Mouse (Mus musculus): ENCODE data around the gene Olfr317. TPM values are rescaled to one million over a fixed set of nuclear protein-coding genes. Genes with fewer than 3 reads are reported as not detected.
"Not testable (repeated sequence)": the region's sequence is repeated elsewhere in the genome, so short reads cannot be mapped to it uniquely, and the experiment has no call there.

Gene Olfr317
- 0.06 and 0.10 TPM in 2 replicates for polyA plus RNA-seq (2015; fragmentation: Nextera tagmentation; extraction: Ambion mirVana)

DNA sequence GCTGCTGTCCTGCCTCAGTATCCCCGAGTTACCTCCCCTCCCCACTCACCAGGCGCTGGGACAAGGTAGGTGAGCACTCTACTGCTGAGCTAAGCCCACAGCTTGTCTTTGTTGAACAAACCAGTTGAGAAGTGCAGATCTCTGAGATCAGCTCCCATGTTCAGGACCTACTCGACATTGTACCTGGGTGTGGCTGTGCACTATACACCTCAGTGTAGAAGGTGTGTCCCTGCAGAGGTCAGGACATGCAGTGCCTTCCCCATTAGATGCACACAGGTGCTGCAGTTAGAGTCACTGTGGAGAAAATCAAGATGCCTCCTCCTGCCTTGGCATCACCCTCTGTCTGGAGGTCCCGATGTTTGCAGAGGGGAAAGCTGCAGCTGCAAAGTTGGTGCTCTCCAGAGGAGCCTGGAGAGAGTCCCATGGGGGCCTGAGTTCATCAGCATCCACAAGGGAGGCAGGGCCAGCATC lies at the start of gene Olfr317:
Gene Olfr317 (minus strand): TSS at position 421 of the 471 bp plus-strand sequence.
- Histone ChIP-seq H3K9me3 (no peaks in the 10 kb centered on the region), H3K36me3 (no peaks in the 10 kb centered on the region), H3K4me3 (no peak within 1 kb of the TSS), H3K27me3 (no peaks in the 10 kb centered on the region), H3K4me2 (replicated peaks) (no peak within 1 kb of the TSS), H3K27ac (replicated peaks) (no peak within 1 kb of the TSS), H3K9ac (replicated peaks) (no peak within 1 kb of the TSS), H3K4me1 (no peaks in the 10 kb centered on the region)
- WGBS, result 78% methylated on average over 4 of the region's 4 CpGs
- no peak for ATAC-seq (replicated peaks)

DNA sequence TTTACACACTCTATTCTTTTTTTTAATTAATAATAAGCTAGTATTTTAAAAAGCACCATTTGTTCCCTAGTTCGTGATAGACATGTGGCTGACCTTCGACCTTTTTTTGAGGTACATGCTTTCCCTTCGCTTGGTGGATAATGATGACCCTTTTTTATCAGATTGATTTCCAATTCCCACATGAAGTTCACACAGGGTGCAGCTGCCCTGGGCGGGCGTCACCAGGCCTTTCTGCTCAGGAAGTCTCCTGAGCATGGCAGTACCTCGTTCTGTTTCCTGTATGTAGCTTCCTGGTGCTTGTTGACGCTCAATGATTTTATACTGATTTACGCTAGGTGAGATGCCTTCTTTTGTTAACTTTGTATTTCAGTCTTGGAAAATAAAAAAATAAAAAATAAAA lies 49.3 kb upstream of the Olfr317 start:
- 86% methylated on average over 8 of the region's 8 CpGs for WGBS

DNA sequence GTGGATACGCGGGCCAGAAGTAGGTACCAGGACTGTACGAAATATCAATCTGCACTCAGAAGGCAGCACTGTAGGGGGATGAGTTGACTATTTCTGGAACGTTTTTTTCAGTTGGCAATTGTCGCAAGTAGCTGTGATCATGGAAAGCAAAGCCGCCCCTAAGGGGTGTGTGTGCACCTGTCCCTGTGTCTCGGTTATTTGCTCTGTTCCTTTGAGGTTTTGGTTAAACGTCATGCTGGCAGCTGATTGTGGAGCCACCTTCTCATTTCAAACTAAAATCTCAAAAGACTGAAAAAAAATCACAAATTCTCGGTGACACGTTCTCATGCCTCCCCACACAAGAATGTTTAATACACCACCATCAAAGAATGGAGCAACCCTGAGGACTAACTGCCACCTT lies 48.6 kb upstream of the Olfr317 start:
- peaks cover 5% of the 10 kb centered on the region for H3K4me1 ChIP-seq
- no peaks in the 10 kb centered on the region for H3K9me3 ChIP-seq
- no peaks in the 10 kb centered on the region for H3K27me3 ChIP-seq
- WGBS, result 87% methylated on average over 10 of the region's 10 CpGs
- H3K4me2 ChIP-seq (replicated peaks), result no peak overlapping the region
- ATAC-seq (replicated peaks), result no peak
- H3K27ac ChIP-seq (replicated peaks), result no peak overlapping the region
- no peak overlapping the region for H3K9ac ChIP-seq (replicated peaks)
- no peaks in the 10 kb centered on the region for H3K36me3 ChIP-seq
- no peak overlapping the region for H3K4me3 ChIP-seq

More for the DNA sequence above, 49.3 kb upstream of the Olfr317 start:
- H3K4me2 ChIP-seq (replicated peaks), result no peak overlapping the region
- no peak overlapping the region for H3K9ac ChIP-seq (replicated peaks)
- no peaks in the 10 kb centered on the region for H3K27me3 ChIP-seq
- no peak overlapping the region for H3K4me3 ChIP-seq
- no peak overlapping the region for H3K27ac ChIP-seq (replicated peaks)
- no peaks in the 10 kb centered on the region for H3K9me3 ChIP-seq
- ATAC-seq (replicated peaks), result no peak
- H3K4me1 ChIP-seq, result peaks cover 5% of the 10 kb centered on the region
- no peaks in the 10 kb centered on the region for H3K36me3 ChIP-seq

DNA sequence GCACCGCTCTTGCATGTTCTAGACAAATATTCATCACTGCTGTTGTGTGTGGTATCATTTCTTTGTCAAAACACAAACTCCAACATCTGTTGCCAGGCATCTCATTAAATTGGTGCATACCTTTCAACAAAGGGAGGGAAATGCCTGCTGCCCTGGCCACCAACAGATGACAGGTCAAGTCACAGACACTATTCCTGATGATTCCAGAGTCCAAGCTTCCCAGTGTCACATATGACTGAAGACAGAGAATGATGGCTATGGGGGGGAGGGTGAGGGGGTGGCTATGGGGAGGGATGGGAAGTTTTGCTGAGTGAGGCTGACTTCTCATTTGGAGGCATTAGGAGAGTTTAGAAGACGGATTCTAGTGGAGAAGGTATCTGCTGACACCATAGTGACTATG lies 45.2 kb upstream of the Olfr317 start:
- Histone ChIP-seq H3K27me3 (no peaks in the 10 kb centered on the region), H3K9ac (replicated peaks) (no peak overlapping the region), H3K4me3 (no peak overlapping the region), H3K4me1 (peaks cover under 1% of the 10 kb centered on the region), H3K9me3 (no peaks in the 10 kb centered on the region), H3K4me2 (replicated peaks) (no peak overlapping the region), H3K27ac (replicated peaks) (no peak overlapping the region), H3K36me3 (no peaks in the 10 kb centered on the region)
- ATAC-seq (replicated peaks), result no peak
- WGBS, result 85% methylated on average over 2 of the region's 2 CpGs

DNA sequence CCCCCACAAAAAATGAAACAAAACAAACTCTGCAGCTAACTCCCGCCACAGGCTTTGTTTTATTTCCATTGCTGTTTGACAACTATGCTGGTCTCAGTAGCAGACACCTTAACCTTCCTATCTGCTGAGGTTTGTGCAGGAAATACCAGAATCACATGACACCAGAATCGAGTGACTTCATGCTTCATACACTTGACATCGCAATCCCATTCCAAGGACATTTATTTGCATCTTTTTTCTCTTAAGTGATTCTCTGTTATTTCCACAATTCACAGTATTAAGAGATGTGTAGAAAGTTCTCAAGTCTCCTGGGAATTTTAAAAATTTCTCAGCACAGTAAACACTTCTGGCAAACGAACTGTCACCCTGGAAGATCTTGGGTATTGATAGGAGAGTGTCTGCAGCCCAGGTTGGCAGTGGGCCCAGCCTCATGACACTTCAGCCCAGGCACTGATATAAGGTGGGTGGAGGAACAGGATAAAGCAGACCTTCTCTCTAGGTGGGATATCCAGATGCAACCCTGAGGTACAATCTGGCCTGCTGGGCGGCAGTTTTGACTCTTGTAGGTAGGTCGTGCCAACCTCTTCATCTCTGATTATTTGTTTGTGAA lies 43.6 kb upstream of the Olfr317 start, which contains the start of gene Olfr314:
Gene Olfr314 (plus strand): TSS at position 473 of the 610 bp plus-strand sequence.
- H3K27ac ChIP-seq (replicated peaks), result no peak within 1 kb of the TSS
- H3K9ac ChIP-seq (replicated peaks), result no peak within 1 kb of the TSS
- no peak within 1 kb of the TSS for H3K4me3 ChIP-seq
- no peaks in the 10 kb centered on the region for H3K27me3 ChIP-seq
- H3K4me1 ChIP-seq, result no peaks in the 10 kb centered on the region
- H3K9me3 ChIP-seq, result no peaks in the 10 kb centered on the region
- 83% methylated on average over 6 of the region's 6 CpGs for WGBS
- ATAC-seq (replicated peaks), result no peak
- H3K36me3 ChIP-seq, result no peaks in the 10 kb centered on the region
- H3K4me2 ChIP-seq (replicated peaks), result no peak within 1 kb of the TSS

DNA sequence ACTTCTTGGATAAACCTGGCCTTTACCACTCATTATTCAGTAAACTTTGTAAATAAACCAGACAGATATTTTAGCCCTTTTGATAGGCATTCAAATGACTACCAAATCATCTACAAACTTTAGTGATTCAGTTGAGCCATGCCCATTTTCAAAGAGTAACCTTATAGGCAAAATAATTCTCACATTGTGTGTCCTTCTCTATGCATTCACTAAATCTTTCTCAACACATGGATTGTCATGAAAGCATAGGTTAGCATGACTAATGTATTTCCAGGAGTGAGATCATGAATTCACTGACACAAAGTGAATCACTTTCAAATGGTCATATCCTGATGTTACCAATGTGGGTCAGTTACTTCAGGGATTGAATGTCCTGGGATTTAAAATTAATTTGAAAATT lies 33.9 kb upstream of the Olfr317 start, which contains the start of gene Olfr315:
Gene Olfr315 (plus strand): TSS at position 301 of the 400 bp plus-strand sequence.
- H3K27ac ChIP-seq (replicated peaks), result no peak within 1 kb of the TSS
- ATAC-seq (replicated peaks), result no peak
- H3K9ac ChIP-seq (replicated peaks), result no peak within 1 kb of the TSS

DNA sequence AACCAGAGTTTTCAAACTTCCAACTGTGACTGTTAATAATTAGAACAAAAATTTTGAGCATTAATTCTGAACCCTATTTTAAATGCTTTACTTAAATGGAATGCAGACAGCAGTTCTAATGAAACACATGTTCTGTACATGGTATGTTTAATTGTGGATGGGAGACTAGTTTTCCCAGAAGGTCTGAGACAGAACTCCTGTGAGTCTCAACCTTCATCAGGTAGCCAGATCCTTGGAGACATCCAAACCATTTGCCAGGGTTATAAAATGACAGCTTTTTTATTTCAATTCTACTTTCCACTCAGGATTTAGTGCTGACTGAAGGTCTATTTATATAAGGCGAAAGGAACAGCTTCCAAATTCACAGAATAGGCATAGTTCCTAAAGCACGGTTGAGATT lies 13.4 kb upstream of the Olfr317 start, which contains the start of gene Olfr316:
Gene Olfr316 (plus strand): TSS at position 301 of the 400 bp plus-strand sequence.
- no peaks in the 10 kb centered on the region for H3K9me3 ChIP-seq
- no peak within 1 kb of the TSS for H3K27ac ChIP-seq (replicated peaks)
- H3K9ac ChIP-seq (replicated peaks), result no peak within 1 kb of the TSS
- no peaks in the 10 kb centered on the region for H3K36me3 ChIP-seq
- H3K4me2 ChIP-seq (replicated peaks), result no peak within 1 kb of the TSS
- no peak for ATAC-seq (replicated peaks)
- WGBS, result 95% methylated on average over 2 of the region's 2 CpGs
- H3K4me1 ChIP-seq, result no peaks in the 10 kb centered on the region
- H3K27me3 ChIP-seq, result no peaks in the 10 kb centered on the region
- no peak within 1 kb of the TSS for H3K4me3 ChIP-seq

More for the DNA sequence above, 33.9 kb upstream of the Olfr317 start, which contains the start of gene Olfr315:
- Histone ChIP-seq H3K27me3 (no peaks in the 10 kb centered on the region), H3K4me2 (replicated peaks) (no peak within 1 kb of the TSS), H3K4me3 (no peak within 1 kb of the TSS), H3K36me3 (no peaks in the 10 kb centered on the region), H3K4me1 (no peaks in the 10 kb centered on the region), H3K9me3 (no peaks in the 10 kb centered on the region)

DNA sequence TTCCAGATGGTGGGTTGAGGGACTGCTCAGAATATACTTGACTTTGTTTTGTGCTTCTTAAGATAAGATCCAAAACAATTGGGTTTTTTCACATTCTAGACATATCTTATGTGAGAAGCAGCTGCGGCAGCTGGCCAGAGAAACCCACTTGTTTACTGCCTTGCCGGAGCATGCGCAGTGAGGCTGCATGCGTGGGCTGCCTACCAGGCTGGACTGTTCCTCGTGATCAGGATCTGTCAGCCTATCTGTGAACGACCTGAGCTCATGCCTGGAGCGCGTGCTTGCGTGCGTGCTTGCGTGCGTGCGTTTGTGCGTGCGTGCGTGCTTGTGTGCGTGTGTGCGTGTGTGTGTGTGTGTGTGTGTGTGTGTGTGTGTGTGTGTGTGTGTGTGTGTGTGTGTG lies 12.1 kb upstream of the Olfr317 start:
- H3K36me3 ChIP-seq; H3K4me3 ChIP-seq; H3K4me2 ChIP-seq (replicated peaks); H3K27ac ChIP-seq (replicated peaks); ATAC-seq (replicated peaks); H3K9me3 ChIP-seq; H3K4me1 ChIP-seq; H3K27me3 ChIP-seq; H3K9ac ChIP-seq (replicated peaks): not testable (repeated sequence)
- 85% methylated on average over 18 of the region's 18 CpGs for WGBS

DNA sequence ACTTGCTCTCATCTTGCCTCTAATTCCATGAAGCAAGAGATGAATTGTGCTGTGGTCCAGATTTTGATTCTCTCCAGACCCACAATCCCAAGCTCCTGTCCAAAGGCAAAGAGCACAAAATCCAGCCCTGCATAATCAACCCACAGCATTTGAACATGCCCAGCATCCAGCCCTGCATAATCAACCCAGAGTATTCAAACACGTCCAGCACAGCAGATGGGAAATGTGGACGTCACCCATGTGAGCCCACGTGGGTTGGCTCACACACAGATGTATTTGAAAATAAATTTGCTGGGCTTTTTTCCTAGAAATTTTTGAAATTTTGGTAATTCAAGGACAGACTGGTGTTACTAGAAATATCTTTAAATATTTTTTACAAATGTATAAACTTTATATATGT lies 5.6 kb downstream of the Olfr317 start:
- Histone ChIP-seq H3K9ac (replicated peaks) (no peak overlapping the region), H3K27me3 (no peaks in the 10 kb centered on the region), H3K36me3 (no peaks in the 10 kb centered on the region), H3K4me3 (no peak overlapping the region), H3K27ac (replicated peaks) (no peak overlapping the region), H3K4me2 (replicated peaks) (no peak overlapping the region), H3K4me1 (no peaks in the 10 kb centered on the region), H3K9me3 (no peaks in the 10 kb centered on the region)
- no peak for ATAC-seq (replicated peaks)
- WGBS, result 54% methylated on average over 3 of the region's 3 CpGs

DNA sequence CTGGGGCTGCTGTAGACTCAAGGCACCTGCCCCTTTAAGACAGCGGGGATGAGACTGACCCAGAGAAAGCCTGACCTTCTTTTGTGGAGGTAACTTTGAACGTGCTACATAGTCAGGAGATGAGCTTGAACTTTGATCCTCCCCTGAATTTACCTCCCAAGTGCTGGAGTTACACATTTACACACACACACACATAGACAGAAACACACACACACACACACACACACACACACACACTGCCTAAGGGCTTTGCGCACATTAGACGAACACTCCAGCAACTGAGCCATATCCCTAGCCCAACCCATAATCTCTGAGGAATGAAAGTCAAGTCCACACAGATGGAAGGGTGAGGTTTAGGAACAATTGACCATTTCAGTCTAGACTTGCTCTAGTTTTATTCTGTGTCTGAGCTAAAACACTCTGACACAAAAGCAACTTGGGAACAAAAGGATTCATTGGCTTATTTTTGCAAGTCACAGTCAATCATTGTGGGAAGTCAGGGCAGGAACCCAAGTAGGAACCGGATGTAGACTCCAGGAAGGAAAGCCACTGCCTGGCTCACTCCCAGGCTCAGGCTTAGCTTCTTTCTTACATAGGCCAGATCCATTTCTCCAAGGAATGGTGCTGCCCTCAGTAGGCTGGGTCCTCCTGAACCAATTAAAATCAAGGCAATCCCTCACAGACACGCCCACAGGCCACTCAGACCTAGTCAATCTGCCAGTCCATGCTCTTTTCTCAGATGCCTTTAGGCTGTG lies 10.9 kb downstream of the Olfr317 start:
- not testable (repeated sequence) for H3K27ac ChIP-seq (replicated peaks); H3K27me3 ChIP-seq; H3K4me2 ChIP-seq (replicated peaks); H3K9ac ChIP-seq (replicated peaks); H3K36me3 ChIP-seq; H3K9me3 ChIP-seq; ATAC-seq (replicated peaks); H3K4me3 ChIP-seq; H3K4me1 ChIP-seq
- 84% methylated on average over 6 of the region's 6 CpGs for WGBS

DNA sequence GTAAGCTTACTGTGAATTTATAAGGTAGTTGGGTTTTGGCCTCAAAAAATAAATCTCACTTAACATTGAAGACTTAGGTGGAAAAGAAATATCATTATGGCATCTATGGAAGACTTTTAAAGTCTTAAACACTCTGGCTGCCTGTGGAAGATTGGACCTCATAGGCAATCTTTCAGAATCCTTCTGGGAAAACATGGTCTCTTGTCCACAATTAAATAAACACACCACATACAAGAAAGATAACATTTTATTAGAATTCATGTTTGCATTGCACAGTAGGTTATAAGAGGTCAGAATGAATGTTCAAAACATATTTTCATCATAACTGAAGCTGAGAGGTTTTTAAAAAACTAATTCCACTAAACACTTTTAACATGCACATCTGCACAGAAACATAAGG lies 15.1 kb downstream of the Olfr317 start, which contains the start of gene Olfr318:
Gene Olfr318 (minus strand): TSS at position 101 of the 400 bp plus-strand sequence.
- ATAC-seq (replicated peaks), result no peak
- H3K9ac ChIP-seq (replicated peaks), result no peak within 1 kb of the TSS
- H3K4me2 ChIP-seq (replicated peaks), result no peak within 1 kb of the TSS
- H3K4me1 ChIP-seq, result no peaks in the 10 kb centered on the region
- H3K27me3 ChIP-seq, result no peaks in the 10 kb centered on the region
- no peak within 1 kb of the TSS for H3K4me3 ChIP-seq
- H3K27ac ChIP-seq (replicated peaks), result no peak within 1 kb of the TSS
- no peaks in the 10 kb centered on the region for H3K36me3 ChIP-seq
- no peaks in the 10 kb centered on the region for H3K9me3 ChIP-seq

DNA sequence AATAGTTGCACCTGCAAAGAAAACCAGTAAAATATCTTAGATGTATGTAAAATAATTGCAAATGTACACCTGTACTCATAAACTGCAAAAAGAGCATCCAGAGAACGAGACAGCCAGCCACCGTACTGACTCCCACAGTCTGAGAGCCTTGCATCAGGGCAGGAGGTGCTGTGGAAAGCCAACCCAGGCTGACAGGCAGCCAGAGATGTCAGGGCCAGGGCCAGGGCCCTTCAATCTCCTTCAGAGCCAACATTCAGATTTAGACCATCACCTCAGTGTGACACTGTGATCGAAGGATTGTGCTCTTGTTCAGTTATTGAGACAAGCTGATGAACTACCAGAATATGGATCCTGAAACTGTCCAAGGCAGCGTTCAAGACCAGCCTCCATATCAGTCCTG lies 19.3 kb downstream of the Olfr317 start:
- Histone ChIP-seq H3K9ac (replicated peaks) (no peak overlapping the region), H3K36me3 (no peaks in the 10 kb centered on the region), H3K9me3 (no peaks in the 10 kb centered on the region), H3K4me1 (no peaks in the 10 kb centered on the region), H3K4me3 (no peak overlapping the region), H3K27me3 (no peaks in the 10 kb centered on the region), H3K4me2 (replicated peaks) (no peak overlapping the region), H3K27ac (replicated peaks) (no peak overlapping the region)
- no peak for ATAC-seq (replicated peaks)
- 82% methylated on average over 4 of the region's 4 CpGs for WGBS
